Mouse (Mus musculus): ENCODE data around the gene Heg1. TPM values are rescaled to one million over a fixed set of nuclear protein-coding genes. Genes with fewer than 3 reads are reported as not detected.

The Heg1 gene
- polyA plus RNA-seq, 1 experiment: 23.4 TPM

DNA sequence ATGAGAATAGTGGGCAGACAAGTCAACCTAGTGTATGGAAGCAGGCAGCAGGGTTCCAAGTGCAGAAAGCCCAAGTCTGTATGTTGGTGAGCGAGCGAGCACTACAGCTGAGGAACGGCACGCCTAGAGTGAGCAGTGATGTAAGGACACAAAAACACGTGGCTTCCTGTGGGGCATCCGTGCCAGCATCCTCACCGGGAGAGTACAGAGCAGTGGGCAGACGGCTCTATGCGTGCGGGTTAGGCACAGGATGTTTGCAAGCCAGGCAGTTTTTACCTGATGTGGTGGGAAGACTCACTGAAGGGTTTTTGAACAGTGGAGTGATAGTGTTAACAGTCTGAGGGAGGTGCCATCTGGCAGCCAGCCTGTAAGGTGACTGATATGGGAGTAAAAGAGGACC lies 23.9 kb downstream of the Heg1 start:
- TF ChIP-seq POLR2A (IDR thresholded peaks at IDR 0.05; ENCODE audit: borderline replicate concordance, extremely low read depth, insufficient read depth, insufficient read length, poor library complexity, severe bottlenecking) (no peak), CTCF (IDR thresholded peaks at IDR 0.05; ENCODE audit: borderline replicate concordance, extremely low read depth, insufficient read depth, insufficient read length) (no peak)
- no peak for DNase-seq (ENCODE audit: low read depth)

DNA sequence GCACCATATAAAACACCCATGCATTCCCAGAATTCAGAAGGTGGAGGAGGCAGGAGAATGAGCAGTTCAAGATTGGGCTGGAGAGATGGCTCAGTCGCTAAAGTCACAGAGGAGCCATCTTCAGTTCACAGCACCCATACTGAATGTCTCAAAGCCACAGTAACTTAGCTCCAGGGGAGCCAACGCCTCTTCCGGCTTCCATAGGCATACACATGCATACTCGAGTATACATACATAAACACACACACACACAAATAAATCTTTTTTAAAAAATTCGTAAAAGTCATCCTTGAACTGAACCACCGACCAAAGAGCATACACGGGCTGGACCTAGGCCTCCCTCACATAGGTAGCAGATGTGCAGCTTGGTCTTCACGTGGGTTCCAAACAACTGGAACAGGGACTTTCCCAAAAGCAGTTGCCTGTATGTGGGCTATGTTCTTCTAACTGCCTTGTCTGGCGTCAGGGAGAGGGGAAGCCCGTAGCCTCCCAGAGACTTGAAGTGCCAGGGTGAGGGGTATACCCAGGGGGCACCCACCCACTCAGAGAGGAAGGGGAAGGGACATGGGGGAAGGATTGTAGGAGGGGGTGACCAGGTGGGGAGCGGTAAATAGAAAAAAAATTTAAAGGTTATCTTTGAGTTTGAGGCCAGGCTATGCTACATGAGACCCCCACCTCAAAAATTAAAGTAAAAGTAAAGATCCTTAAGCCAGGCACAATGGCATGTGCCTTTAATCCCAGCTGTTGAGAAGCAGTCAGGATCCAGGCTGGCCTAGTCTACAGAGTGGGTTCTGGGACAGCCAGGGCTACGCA lies 24.6 kb downstream of the Heg1 start:
- TF ChIP-seq POLR2A (IDR thresholded peaks at IDR 0.05; ENCODE audit: borderline replicate concordance, extremely low read depth, insufficient read depth, insufficient read length, poor library complexity, severe bottlenecking) (no peak), CTCF (IDR thresholded peaks at IDR 0.05; ENCODE audit: borderline replicate concordance, extremely low read depth, insufficient read depth, insufficient read length) (no peak)
- DNase-seq (ENCODE audit: low read depth): no peak

DNA sequence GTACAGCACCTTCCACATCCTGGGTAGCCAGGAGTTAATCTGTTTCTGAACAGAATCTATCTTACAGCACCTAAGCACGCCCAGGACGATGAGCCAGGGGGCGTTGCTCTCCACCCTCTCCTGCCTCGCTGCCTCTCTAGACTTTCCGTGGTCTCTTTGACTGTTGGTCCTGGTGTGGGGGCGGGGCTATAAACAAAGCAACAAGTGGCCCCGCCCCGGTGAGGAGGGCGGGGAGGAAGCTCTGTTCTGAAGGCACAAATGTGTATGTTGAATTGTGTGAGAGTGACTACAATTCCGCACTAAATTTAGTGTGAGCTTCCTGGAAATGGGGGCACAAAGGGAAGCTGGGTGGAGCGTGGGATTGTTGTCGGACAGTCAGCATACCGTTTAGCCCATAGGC lies 30.1 kb downstream of the Heg1 start:
- no peak for DNase-seq (ENCODE audit: low read depth)
- TF ChIP-seq CTCF (IDR thresholded peaks at IDR 0.05; ENCODE audit: borderline replicate concordance, extremely low read depth, insufficient read depth, insufficient read length): no peak

DNA sequence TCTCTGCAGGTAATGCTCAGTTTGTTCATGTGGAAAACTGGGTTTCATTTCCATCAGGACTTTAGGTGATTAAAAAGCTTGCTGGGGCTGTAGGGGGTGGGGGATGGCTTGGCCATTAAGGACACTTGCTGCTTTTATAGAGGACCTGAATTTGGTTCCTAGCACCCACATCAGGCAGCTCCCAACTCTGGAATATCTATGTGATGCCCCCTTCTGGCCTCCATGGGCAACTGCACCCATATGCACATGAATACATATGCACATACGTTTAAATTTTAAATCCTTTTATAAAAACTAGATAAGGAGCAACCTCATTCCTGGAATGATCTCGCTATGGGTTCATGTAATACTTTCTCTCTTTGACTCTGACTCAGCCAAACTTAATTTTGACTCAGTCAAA lies 39.1 kb downstream of the Heg1 start:
- DNase-seq (ENCODE audit: low read depth): no peak
- TF ChIP-seq CTCF (IDR thresholded peaks at IDR 0.05; ENCODE audit: borderline replicate concordance, extremely low read depth, insufficient read depth, insufficient read length) (no peak), POLR2A (IDR thresholded peaks at IDR 0.05; ENCODE audit: borderline replicate concordance, extremely low read depth, insufficient read depth, insufficient read length, poor library complexity, severe bottlenecking) (no peak)

DNA sequence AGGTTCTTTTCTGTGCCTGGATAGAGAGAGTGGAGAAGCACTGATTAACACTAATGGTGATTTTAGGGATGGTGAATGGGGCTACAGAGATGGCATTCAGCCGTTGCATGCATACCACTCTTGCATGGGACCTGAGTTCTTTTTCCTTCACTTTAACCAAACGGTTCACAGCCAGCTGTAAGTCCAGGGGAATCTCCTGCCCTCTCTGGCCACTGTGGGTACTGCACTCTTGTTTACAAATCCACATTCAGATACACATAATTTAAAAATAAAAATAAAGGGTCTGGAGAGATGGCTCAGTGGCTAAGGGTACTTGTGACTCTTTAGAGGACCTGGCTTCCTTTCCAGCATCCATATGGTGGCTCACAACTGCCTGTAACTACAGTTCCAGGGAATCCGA lies 39.8 kb downstream of the Heg1 start:
- peak; percentile 49; the same call in 1 of the 2 replicates for TF ChIP-seq CTCF (IDR thresholded peaks at IDR 0.05; ENCODE audit: borderline replicate concordance, extremely low read depth, insufficient read depth, insufficient read length)
- no peak for TF ChIP-seq POLR2A (IDR thresholded peaks at IDR 0.05; ENCODE audit: borderline replicate concordance, extremely low read depth, insufficient read depth, insufficient read length, poor library complexity, severe bottlenecking)
- no peak for DNase-seq (ENCODE audit: low read depth)

DNA sequence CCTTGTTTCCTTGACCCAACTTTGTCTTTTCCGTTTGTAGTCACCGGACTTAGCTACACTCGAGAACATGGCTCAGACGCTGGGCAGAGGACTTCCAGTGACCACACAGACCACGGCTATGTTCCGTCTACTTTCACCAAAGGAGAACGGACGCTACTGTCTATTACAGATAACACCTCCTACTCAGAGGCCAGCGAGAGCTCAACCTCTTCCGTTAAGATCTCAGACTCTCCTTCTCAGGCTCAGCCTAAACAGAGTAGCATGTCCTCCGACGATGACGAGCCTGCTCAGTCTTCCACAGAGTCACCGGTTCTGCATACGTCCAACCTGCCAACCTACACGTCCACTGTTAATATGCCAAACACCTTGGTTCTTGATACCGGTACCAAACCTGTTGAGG lies 42.1 kb downstream of the Heg1 start:
- no peak for DNase-seq (ENCODE audit: low read depth)
- TF ChIP-seq POLR2A (IDR thresholded peaks at IDR 0.05; ENCODE audit: borderline replicate concordance, extremely low read depth, insufficient read depth, insufficient read length, poor library complexity, severe bottlenecking) (no peak), CTCF (IDR thresholded peaks at IDR 0.05; ENCODE audit: borderline replicate concordance, extremely low read depth, insufficient read depth, insufficient read length) (no peak)

DNA sequence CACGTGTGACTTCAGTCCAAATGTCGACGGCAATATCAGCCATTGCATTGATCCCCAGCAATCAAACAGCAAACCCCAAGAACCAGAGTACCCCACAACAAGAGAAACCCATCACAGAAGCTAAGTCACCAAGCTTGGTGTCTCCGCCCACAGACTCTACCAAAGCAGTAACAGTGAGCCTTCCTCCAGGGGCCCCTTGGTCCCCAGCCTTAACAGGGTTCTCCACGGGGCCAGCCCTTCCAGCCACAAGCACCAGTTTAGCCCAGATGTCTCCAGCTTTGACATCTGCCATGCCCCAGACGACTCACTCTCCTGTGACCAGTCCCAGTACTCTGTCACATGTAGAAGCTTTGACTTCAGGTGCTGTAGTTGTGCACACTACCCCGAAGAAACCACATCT lies 42.7 kb downstream of the Heg1 start:
- DNase-seq (ENCODE audit: low read depth): no peak
- no peak for TF ChIP-seq CTCF (IDR thresholded peaks at IDR 0.05; ENCODE audit: borderline replicate concordance, extremely low read depth, insufficient read depth, insufficient read length)
- no peak for TF ChIP-seq POLR2A (IDR thresholded peaks at IDR 0.05; ENCODE audit: borderline replicate concordance, extremely low read depth, insufficient read depth, insufficient read length, poor library complexity, severe bottlenecking)

DNA sequence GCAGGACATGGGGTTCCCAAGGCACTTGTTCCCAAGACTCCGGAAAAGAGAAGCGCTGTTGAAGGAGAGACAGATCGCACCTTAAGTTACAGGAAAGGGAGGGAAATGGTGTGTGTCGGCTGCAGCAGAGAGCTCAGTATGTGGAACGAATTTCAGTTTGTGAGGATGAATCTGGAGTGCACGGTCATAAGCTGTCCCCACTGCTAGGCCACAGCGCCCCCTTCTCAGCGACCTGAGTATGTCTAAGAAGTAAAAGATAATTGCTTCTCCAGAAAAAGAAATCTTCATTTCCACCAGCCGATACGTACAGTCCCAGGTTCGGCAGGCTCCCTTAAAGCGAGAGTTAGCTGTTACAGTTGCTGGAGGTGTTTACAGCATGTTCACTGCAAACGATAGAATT lies 44.3 kb downstream of the Heg1 start:
- peak; percentile 72 for DNase-seq (ENCODE audit: low read depth)

DNA sequence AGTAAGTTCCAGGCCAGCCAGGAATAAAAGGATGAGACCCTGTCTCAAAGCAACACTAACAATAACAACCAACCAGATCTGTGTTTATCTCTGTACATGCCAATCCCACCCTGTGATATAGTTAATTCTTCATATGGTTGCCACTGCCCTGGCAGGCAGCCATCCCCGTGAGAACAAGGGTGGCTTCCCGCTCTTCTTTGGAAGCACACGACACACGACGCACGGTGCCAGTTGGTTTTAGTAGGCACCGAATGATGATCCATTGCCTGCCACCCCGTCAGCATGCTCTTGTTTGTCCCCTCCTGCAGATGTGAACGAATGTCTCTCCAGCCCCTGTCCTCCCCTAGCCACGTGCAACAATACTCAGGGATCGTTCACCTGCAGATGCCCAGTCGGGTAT lies 47.1 kb downstream of the Heg1 start:
- DNase-seq (ENCODE audit: low read depth): peak; percentile 61
- TF ChIP-seq POLR2A (IDR thresholded peaks at IDR 0.05; ENCODE audit: borderline replicate concordance, extremely low read depth, insufficient read depth, insufficient read length, poor library complexity, severe bottlenecking): no peak
- no peak for TF ChIP-seq CTCF (IDR thresholded peaks at IDR 0.05; ENCODE audit: borderline replicate concordance, extremely low read depth, insufficient read depth, insufficient read length)

More for the DNA sequence above, 44.3 kb downstream of the Heg1 start:
- TF ChIP-seq POLR2A (IDR thresholded peaks at IDR 0.05; ENCODE audit: borderline replicate concordance, extremely low read depth, insufficient read depth, insufficient read length, poor library complexity, severe bottlenecking) (no peak), CTCF (IDR thresholded peaks at IDR 0.05; ENCODE audit: borderline replicate concordance, extremely low read depth, insufficient read depth, insufficient read length) (peak; percentile 17; the same call in 1 of the 2 replicates)

DNA sequence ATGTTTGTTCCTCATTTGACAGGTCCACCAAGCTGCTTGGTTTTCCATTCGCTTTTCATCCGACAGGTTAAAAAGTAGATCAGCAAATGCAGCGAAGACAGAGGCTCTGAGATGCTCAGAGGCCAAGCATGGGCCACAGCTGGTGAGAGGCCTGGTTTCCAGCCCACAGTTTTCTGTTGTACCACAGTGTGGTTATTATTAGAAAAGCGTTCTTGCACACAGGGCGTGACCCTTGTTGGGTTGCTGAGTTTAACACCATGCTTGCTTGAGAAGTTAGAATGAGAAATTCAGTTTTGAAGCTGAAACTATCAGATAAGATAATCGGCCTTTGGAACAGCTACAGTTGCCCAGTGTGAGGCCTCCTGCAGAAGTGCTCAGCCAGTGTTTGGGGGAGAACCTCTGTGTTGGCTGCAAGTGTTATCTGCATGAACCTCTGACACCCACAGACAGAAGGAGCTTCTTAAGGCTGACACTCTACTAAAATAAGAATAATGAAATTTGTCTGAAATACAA lies 48.1 kb downstream of the Heg1 start:
- no peak for TF ChIP-seq POLR2A (IDR thresholded peaks at IDR 0.05; ENCODE audit: borderline replicate concordance, extremely low read depth, insufficient read depth, insufficient read length, poor library complexity, severe bottlenecking)
- TF ChIP-seq CTCF (IDR thresholded peaks at IDR 0.05; ENCODE audit: borderline replicate concordance, extremely low read depth, insufficient read depth, insufficient read length): no peak
- no peak for DNase-seq (ENCODE audit: low read depth)

DNA sequence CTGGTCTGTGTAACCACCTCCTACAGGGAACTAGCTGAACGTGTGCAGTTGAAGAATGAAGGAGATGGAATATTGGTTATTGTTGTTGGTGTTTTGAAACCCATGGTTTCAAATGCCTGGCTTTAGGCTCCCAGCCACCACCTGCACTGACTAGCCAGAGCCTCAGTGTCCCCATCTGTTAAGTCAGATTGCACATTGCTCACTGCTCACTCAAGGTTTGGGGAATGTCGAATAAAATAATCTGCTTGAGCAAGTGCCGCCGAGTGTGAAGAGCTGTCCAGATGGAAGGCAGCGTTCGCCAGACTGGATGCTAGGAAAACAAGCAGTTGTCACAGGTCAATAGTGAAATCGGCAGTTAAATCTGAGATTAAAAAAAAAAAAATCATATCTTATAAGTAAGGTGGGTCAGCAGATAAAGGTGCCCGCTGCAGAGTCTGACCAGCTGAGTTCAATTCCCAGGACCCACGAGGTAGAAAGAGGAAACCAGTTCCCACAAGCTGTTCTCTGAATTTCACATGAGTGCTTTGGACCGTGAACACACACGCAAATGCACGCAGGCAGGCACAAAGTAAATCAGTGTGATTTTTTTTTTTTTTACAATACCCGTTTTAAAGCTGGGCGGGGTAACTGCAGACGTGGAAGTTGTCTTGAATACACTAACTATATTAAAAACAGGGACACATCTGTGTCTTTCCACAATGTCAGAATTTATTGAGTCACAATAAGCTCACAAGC lies 48.8 kb downstream of the Heg1 start:
- TF ChIP-seq CTCF (IDR thresholded peaks at IDR 0.05; ENCODE audit: borderline replicate concordance, extremely low read depth, insufficient read depth, insufficient read length) (no peak), POLR2A (IDR thresholded peaks at IDR 0.05; ENCODE audit: borderline replicate concordance, extremely low read depth, insufficient read depth, insufficient read length, poor library complexity, severe bottlenecking) (no peak)
- DNase-seq (ENCODE audit: low read depth): peak; percentile 90
